Mouse (Mus musculus): Measurements from ENCODE around the gene Psg23.
"Not testable (repeated sequence)": the region's sequence is repeated elsewhere in the genome, so short reads cannot be mapped to it uniquely, and the experiment has no call there.

GRCm38 (mm10) chr7:18626921-18627320 is 10.6 kb upstream of the Psg23 start:
- not testable (repeated sequence) for TF ChIP-seq CTCF (IDR thresholded peaks at IDR 0.05; ENCODE audit: borderline replicate concordance, control insufficient read depth, extremely low read depth, insufficient read depth, low read length, poor library complexity); POLR2A (IDR thresholded peaks at IDR 0.05; ENCODE audit: control insufficient read depth, extremely low read depth, insufficient read depth, low read length, poor library complexity)

Measured in thymus, adult 2 months (tissue).